Mouse (Mus musculus): ENCODE measurements around the gene Baiap2. TPM values are rescaled to one million over a fixed set of nuclear protein-coding genes. Genes with fewer than 3 reads are reported as not detected.

The Baiap2 gene
- polyA plus RNA-seq, 1 experiment from 2014 or later = 16.8 TPM

GRCm38 (mm10) chr11:119912845-119913244 lies 29.7 kb upstream of the Baiap2 start:
- H3K4me2 ChIP-seq (replicated peaks) = peak overlapping the region; percentile 99
- peak overlapping the region; percentile 90 for H3K9ac ChIP-seq
- peaks cover 24% of the 10 kb centered on the region for H3K36me3 ChIP-seq
- no peaks in the 10 kb centered on the region for H3K9me3 ChIP-seq
- H3K4me3 ChIP-seq = peak overlapping the region; percentile 70
- peak overlapping the region; percentile 71; the same call in 1 of the 2 replicates for H3K27ac ChIP-seq
- peaks cover 6% of the 10 kb centered on the region for H3K27me3 ChIP-seq
- WGBS = 4% methylated on average over 7 of the region's 7 CpGs
- ATAC-seq (ENCODE audit: low FRiP score, low read depth) = no peak
- H3K4me1 ChIP-seq = peaks cover 38% of the 10 kb centered on the region

GRCm38 (mm10) chr11:119913291-119913934 lies 29.1 kb upstream of the Baiap2 start, which contains the start of gene Chmp6:
Gene Chmp6, plus strand, starts transcription at chr11:119913441.
- under 1% methylated on average over 48 of the region's 48 CpGs for WGBS
- peaks cover 38% of the 10 kb centered on the region for H3K4me1 ChIP-seq
- H3K36me3 ChIP-seq = peaks cover 29% of the 10 kb centered on the region
- H3K27ac ChIP-seq = peak within 1 kb of the TSS; percentile 71
- peak within 1 kb of the TSS; percentile 99 for H3K4me2 ChIP-seq (replicated peaks)
- peak; percentile 62 for ATAC-seq (ENCODE audit: low FRiP score, low read depth)
- no peaks in the 10 kb centered on the region for H3K9me3 ChIP-seq
- H3K27me3 ChIP-seq = peaks cover under 1% of the 10 kb centered on the region; the same call in 1 of the 2 replicates
- H3K4me3 ChIP-seq = peak within 1 kb of the TSS; percentile 70
- H3K9ac ChIP-seq = peak within 1 kb of the TSS; percentile 90

DNA sequence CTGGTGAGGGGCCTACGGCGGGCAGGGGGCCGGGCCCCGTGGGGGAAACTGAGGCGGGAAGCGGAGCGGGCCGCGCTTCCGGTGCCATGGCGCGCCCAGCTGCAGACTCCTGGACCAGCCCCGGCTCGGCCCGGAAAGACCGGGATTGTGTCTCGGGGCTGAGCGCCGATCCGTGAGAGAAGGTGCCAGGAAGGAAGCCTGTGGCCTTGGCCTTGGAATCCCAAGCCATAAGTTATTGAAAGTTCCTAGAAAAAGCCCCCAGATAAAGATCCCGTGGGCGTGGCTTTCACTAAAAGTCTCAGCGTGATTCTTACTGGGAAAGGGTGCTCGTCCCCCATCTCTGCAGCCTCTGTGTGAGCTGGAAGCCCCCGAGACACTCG lies 28.6 kb upstream of the Baiap2 start:
- Histone ChIP-seq H3K27me3 (no peaks in the 10 kb centered on the region), H3K36me3 (peaks cover 35% of the 10 kb centered on the region), H3K9ac (peak overlapping the region; percentile 90), H3K4me3 (peak overlapping the region; percentile 70), H3K4me1 (peaks cover 38% of the 10 kb centered on the region), H3K9me3 (no peaks in the 10 kb centered on the region), H3K4me2 (replicated peaks) (peak overlapping the region; percentile 99), H3K27ac (peak overlapping the region; percentile 71)
- WGBS = under 1% methylated on average over 26 of the region's 26 CpGs
- peak; percentile 39; the same call in 1 of the 2 replicates for ATAC-seq (ENCODE audit: low FRiP score, low read depth)

DNA sequence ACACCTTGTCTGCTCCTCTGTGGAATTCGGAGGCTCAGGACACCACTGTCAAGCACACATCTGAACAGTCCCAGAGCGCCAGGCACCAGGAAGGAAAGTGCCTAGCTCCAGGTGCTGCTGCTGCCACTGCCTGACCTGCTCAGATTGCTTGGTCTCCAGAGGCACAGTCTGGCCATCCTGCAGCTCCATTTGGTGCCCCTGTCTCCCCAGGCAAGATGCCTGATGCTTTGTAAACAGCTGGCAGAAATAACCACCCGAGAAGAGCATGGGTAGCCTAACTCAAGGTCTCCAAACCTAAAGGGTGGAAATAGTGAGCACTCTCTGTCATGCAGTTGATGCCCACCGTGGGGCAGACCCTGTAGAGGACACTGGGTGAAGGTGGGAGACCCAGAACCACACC lies 28.2 kb upstream of the Baiap2 start:
- ATAC-seq (ENCODE audit: low FRiP score, low read depth) = no peak
- Histone ChIP-seq H3K9me3 (no peaks in the 10 kb centered on the region), H3K4me1 (peaks cover 35% of the 10 kb centered on the region), H3K36me3 (peaks cover 39% of the 10 kb centered on the region), H3K4me2 (replicated peaks) (peak overlapping the region; percentile 99), H3K4me3 (peak overlapping the region; percentile 70), H3K9ac (peak overlapping the region; percentile 90), H3K27ac (peak overlapping the region; percentile 71; the same call in 1 of the 2 replicates), H3K27me3 (no peaks in the 10 kb centered on the region)
- 20% methylated on average over 4 of the region's 4 CpGs for WGBS

DNA sequence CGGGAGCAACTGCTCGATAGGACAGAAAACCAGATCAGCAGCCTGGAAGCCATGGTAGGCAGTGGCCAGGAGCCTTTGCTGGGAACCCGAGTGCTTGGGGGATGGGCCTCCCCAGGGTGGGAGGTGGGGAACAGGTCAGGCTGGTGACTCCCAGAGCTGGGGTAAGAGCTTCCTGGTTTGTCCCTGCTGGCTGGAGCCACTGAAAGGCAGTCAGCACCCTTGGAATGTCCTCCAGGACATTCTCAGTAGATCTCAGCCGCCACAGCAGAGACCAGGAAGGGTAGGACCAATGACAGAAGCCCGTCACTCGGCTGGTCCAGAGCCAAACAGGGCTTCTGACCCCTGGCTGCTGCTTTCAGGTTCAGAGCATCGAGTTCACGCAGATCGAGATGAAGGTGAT lies 26.9 kb upstream of the Baiap2 start:
- Histone ChIP-seq H3K4me3 (peak overlapping the region; percentile 70; the same call in 1 of the 2 replicates), H3K27ac (no peak overlapping the region)

GRCm38 (mm10) chr11:119916102-119916790 lies 26.3 kb upstream of the Baiap2 start:
- Histone ChIP-seq H3K36me3 (peaks cover 55% of the 10 kb centered on the region), H3K27ac (no peak overlapping the region), H3K4me1 (peaks cover 32% of the 10 kb centered on the region), H3K9me3 (no peaks in the 10 kb centered on the region), H3K4me2 (replicated peaks) (peak overlapping the region; percentile 99; the same call in 1 of the 2 replicates), H3K4me3 (no peak overlapping the region), H3K9ac (0 out of 2 replicates have a peak overlapping the region, but pooled peaks have one; percentile 90), H3K27me3 (no peaks in the 10 kb centered on the region)
- no peak; the same call in 1 of the 2 replicates for ATAC-seq (ENCODE audit: low FRiP score, low read depth)
- WGBS = 91% methylated on average over 15 of the region's 15 CpGs

More for the DNA sequence above, 26.9 kb upstream of the Baiap2 start:
- 82% methylated on average over 9 of the region's 9 CpGs for WGBS
- Histone ChIP-seq H3K9me3 (no peaks in the 10 kb centered on the region), H3K4me2 (replicated peaks) (peak overlapping the region; percentile 99; the same call in 1 of the 2 replicates), H3K36me3 (peaks cover 52% of the 10 kb centered on the region), H3K4me1 (peaks cover 32% of the 10 kb centered on the region), H3K27me3 (no peaks in the 10 kb centered on the region), H3K9ac (0 out of 2 replicates have a peak overlapping the region, but pooled peaks have one; percentile 90)
- no peak for ATAC-seq (ENCODE audit: low FRiP score, low read depth)

- Histone ChIP-seq H3K36me3 (peaks cover 55% of the 10 kb centered on the region), H3K4me3 (no peak overlapping the region), H3K27ac (no peak overlapping the region), H3K27me3 (no peaks in the 10 kb centered on the region), H3K4me1 (peaks cover 32% of the 10 kb centered on the region), H3K4me2 (replicated peaks) (no peak overlapping the region), H3K9me3 (no peaks in the 10 kb centered on the region), H3K9ac (no peak overlapping the region)
- no peak for ATAC-seq (ENCODE audit: low FRiP score, low read depth)
- 90% methylated on average over 21 of the region's 21 CpGs for WGBS
Measured at GRCm38 (mm10) chr11:119916834-119917469, 25.6 kb upstream of the Baiap2 start.

DNA sequence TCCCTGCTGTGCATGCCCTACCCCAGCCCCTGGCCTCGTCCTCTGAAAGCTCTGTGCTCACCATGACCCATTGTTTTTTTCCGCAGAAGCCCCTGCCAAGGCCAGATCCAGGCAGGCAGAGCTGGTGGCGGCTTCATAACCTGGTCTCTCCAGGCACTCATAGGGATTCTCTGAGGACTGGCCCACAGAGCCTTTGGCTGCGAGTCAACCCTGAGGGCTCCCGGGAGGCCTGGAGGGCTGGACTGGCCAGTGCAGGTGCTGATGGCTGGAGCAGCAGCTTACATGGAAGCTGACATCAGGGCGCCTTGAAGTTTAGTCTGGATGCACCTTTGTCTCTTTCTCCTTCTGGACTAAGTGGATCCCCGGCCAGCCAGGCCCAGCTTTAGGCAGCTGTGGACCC lies 24.0 kb upstream of the Baiap2 start:
- no peak for ATAC-seq (ENCODE audit: low FRiP score, low read depth)

DNA sequence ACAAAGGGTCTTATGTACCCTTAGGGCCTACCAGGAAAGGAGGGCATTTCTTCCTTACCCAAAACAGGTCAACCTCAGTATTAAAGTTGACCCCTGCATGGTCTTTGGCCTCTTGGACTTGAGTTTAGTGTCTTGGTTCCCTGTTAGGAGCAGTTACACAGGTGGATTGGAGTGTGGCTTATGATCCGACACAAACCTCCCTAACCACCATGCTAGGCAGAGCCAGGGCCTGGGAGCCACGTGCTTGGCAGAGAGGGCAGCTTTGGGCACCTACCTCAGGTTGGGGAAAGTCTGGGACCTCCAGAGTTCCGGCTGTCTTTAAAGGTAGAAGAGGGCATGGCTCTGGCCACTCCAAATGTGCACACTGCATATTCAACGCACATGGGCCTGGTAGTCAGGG lies 23.1 kb upstream of the Baiap2 start:
- H3K36me3 ChIP-seq = peaks cover 55% of the 10 kb centered on the region
- H3K4me1 ChIP-seq = peaks cover 18% of the 10 kb centered on the region
- H3K4me3 ChIP-seq = no peak overlapping the region
- H3K9ac ChIP-seq = no peak overlapping the region
- no peak for ATAC-seq (ENCODE audit: low FRiP score, low read depth)
- WGBS = 92% methylated on average over 4 of the region's 4 CpGs
- H3K27me3 ChIP-seq = no peaks in the 10 kb centered on the region
- no peak overlapping the region for H3K27ac ChIP-seq
- no peak overlapping the region for H3K4me2 ChIP-seq (replicated peaks)
- H3K9me3 ChIP-seq = no peaks in the 10 kb centered on the region

More for the DNA sequence above, 24.0 kb upstream of the Baiap2 start:
- Histone ChIP-seq H3K27me3 (no peaks in the 10 kb centered on the region), H3K4me2 (replicated peaks) (no peak overlapping the region), H3K27ac (no peak overlapping the region), H3K9me3 (no peaks in the 10 kb centered on the region), H3K36me3 (peaks cover 55% of the 10 kb centered on the region), H3K9ac (no peak overlapping the region), H3K4me3 (no peak overlapping the region), H3K4me1 (peaks cover 22% of the 10 kb centered on the region)
- WGBS = 89% methylated on average over 7 of the region's 7 CpGs

DNA sequence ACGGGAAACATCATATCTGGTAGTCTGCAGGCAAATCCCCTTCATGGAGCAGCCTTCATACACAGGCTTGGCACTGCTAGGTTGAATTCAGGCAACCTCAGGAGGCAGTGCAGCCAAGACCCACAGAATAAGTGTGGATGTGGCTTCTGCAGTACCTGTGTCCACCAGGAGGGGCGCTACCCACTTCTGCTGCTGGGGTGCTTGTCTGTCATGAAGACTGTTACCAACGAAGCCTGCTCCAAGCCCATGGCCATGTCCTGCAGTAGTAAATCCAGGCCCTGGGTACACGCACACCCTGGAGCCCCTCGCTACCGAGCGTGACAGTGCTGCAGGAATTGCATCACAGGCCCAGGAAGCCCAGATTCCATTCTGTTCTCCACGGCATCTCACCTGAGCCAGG lies 22.7 kb upstream of the Baiap2 start:
- H3K9ac ChIP-seq = no peak overlapping the region
- H3K36me3 ChIP-seq = peaks cover 55% of the 10 kb centered on the region
- no peaks in the 10 kb centered on the region for H3K27me3 ChIP-seq
- H3K4me3 ChIP-seq = no peak overlapping the region
- WGBS = 64% methylated on average over 8 of the region's 8 CpGs
- H3K4me1 ChIP-seq = peaks cover 14% of the 10 kb centered on the region
- no peaks in the 10 kb centered on the region for H3K9me3 ChIP-seq
- ATAC-seq (ENCODE audit: low FRiP score, low read depth) = no peak
- H3K4me2 ChIP-seq (replicated peaks) = no peak overlapping the region
- no peak overlapping the region for H3K27ac ChIP-seq

DNA sequence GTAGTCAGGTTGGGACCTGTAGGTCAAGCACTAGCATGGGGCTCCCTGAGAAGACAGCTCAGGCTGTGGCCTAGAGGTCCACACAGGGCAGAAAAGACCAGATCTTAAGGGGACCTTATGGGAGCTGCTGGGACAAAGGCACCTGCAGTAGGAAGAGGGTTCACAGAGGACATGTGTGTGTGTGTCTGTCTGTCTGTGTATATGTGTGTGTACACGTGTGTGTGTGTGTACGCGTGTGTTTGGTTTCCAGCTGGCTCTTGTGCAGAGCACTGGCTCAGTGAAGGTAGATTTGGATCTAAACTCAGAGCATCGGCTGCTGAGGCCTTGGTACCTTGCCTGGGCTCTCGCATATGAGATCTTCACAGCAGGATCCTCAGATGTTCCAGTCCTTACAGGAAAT lies 21.9 kb upstream of the Baiap2 start:
- no peak overlapping the region for H3K4me2 ChIP-seq (replicated peaks)
- H3K4me3 ChIP-seq = no peak overlapping the region
- H3K27ac ChIP-seq = no peak overlapping the region
- no peaks in the 10 kb centered on the region for H3K27me3 ChIP-seq
- 92% methylated on average over 5 of the region's 5 CpGs for WGBS
- no peaks in the 10 kb centered on the region for H3K9me3 ChIP-seq
- peaks cover 6% of the 10 kb centered on the region; the same call in 1 of the 2 replicates for H3K4me1 ChIP-seq
- H3K36me3 ChIP-seq = peaks cover 53% of the 10 kb centered on the region
- no peak for ATAC-seq (ENCODE audit: low FRiP score, low read depth)
- H3K9ac ChIP-seq = no peak overlapping the region

GRCm38 (mm10) chr11:119925176-119925575 lies 17.4 kb upstream of the Baiap2 start:
- WGBS = 67% methylated on average over 5 of the region's 5 CpGs
- no peaks in the 10 kb centered on the region for H3K4me1 ChIP-seq
- no peaks in the 10 kb centered on the region for H3K27me3 ChIP-seq
- no peak overlapping the region for H3K4me3 ChIP-seq
- no peak overlapping the region for H3K4me2 ChIP-seq (replicated peaks)
- H3K36me3 ChIP-seq = peaks cover 8% of the 10 kb centered on the region; the same call in 1 of the 2 replicates
- H3K27ac ChIP-seq = 0 out of 2 replicates have a peak overlapping the region, but pooled peaks have one; percentile 39
- H3K9ac ChIP-seq = no peak overlapping the region
- no peaks in the 10 kb centered on the region for H3K9me3 ChIP-seq
- no peak for ATAC-seq (ENCODE audit: low FRiP score, low read depth)

Measured in limb, embryonic 13.5 days (tissue).